Mouse (Mus musculus) cerebellum, postnatal 10 days (tissue): ENCODE data around the gene Tpcn2.

Experiments
- DNase-seq, 2 experiments: peaks; one replicate each; pipeline ENCODE4 v3.0.0; 2021; ENCODE audit warnings: mixed read lengths in 2 of 2

Gene Tpcn2

GRCm38 (mm10) chr7:145197042-145197441 is 86.8 kb downstream of the Tpcn2 start:
- peak; percentile 50 to 72 for DNase-seq

- peak; percentile 49 to 54 for DNase-seq
Measured at GRCm38 (mm10) chr7:145196340-145196739, 87.5 kb downstream of the Tpcn2 start.

- DNase-seq, result peak; percentile 62 to 64
Measured at GRCm38 (mm10) chr7:145195186-145195927, 88.5 kb downstream of the Tpcn2 start.

GRCm38 (mm10) chr7:145194455-145195161 is 89.2 kb downstream of the Tpcn2 start:
- DNase-seq, result peak; percentile 93 to 94

DNA sequence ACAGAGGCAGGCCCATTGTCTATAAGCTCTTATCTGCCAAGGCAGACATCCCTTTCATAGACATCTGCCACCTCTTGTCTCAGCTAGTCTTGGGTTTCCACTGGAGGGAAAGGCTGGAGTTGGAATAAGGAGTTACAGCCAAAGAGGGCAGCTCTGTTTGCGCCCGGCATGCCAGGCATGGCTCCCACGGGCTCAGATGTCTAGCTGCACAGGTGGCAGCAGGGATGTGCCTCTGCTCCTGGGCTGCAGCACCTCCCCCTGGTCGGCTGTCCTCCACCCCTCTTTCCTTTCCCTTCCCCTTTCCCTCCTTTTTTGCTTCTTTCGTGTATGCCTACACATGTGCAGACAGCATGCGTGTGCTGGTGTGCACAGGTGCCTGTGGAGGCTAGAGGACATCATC is 91.0 kb downstream of the Tpcn2 start:
- peak; percentile 37 to 56 for DNase-seq

GRCm38 (mm10) chr7:145190520-145190919 is 93.3 kb downstream of the Tpcn2 start:
- DNase-seq, result no peak

GRCm38 (mm10) chr7:145189342-145189741 is 94.5 kb downstream of the Tpcn2 start:
- DNase-seq, result no peak

GRCm38 (mm10) chr7:145187802-145188201 is 96.0 kb downstream of the Tpcn2 start:
- DNase-seq, result no peak

- DNase-seq, result peak; percentile 80 to 85
Measured at GRCm38 (mm10) chr7:145182388-145182787, 101.4 kb downstream of the Tpcn2 start.

- DNase-seq, result peak; percentile 85 to 88
Measured at GRCm38 (mm10) chr7:145181376-145182034, 102.3 kb downstream of the Tpcn2 start.

- DNase-seq, result no peak
Measured at GRCm38 (mm10) chr7:145179691-145180091, 104.1 kb downstream of the Tpcn2 start.

GRCm38 (mm10) chr7:145176750-145177589 is 106.8 kb downstream of the Tpcn2 start:
- no peak for DNase-seq

DNA sequence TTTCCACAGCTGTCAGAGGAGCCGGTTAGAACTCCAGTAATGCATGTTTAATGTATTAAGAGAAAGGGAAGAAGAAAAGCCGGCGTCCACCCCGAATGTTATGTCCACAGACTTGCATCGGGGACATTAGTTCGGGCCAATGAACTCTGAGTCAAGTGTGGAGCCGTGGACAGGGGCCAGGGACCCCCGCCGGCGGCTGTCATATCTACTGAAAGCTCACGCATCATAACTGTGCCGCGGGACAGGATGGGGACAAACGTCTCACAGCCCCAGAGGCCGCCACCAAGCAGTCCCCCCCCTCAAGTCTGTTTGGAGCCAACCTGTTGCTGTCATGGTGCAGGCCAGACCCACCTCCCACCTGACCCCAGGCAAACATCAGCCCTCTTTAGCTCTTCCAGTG is 110.2 kb downstream of the Tpcn2 start:
- peak; percentile 90 to 93 for DNase-seq

GRCm38 (mm10) chr7:145173116-145173515 is 110.7 kb downstream of the Tpcn2 start:
- peak; percentile 42 to 61 for DNase-seq

- DNase-seq, result peak; percentile 84 to 94
Measured at GRCm38 (mm10) chr7:145169703-145170102, 114.1 kb downstream of the Tpcn2 start.

DNA sequence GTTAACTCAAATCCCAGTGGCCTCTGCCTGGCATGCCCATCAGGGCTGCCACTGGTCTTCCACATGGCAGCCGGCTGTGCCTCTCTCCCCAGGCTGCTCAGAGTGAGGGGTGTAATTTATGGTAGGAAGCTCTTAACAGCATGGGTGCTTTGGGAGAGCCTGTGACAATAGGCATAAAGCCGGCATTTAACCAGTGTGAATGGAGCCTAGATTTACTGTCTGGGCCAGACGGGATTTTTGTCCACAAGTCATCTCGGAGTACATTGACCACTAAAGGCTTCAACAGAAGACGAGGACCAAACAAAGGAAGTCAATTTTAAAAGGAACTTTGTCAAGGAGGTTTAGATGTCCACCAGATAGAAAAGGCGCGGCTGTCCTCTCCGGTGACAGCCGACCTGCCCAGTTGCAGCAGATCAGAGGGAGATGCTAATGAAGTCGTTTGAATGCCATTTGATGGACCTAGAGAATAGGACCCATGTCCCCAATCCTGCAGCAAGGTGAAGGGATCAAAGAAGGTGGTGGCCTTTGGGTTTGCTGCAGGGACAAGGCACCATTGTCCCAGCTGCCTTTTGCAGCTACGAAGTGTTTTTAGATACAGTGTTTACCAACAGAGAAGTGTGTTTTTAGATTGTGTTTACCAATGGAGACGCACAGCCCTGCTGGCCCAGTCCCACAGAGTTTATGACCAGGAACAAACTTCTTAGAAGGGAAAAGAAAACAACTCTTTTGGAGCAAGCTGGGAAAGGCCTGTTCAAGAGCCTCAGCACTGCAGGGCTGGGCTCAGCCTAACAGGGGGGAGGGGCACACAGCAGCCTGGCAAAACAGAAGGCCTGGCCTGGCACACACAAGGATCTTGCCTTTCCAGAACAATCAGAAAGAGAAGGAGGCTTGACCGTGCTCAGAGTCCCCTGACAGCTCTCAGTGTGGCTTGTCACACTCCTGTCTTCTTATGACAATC is 124.2 kb downstream of the Tpcn2 start:
- peak; percentile 75 to 83 for DNase-seq

DNA sequence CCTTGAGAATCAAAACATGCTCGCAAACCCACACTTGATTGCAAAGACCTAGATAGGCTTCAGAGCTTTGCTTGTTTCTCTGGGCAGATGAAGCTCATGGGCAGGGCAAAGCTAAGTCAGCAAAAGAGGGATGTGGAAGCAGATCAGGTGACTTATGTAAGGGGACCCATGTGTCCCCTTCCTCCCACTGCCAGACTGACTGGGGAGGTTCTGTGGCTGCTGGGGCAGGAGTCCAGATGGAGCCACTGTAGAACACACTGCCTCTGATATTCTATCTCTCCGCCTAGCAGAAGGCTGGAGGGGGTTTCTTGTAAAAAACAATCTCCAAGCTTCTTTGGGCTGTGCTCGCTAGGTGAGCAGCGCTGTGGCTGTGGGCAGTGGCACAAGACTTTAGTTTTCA is 128.1 kb downstream of the Tpcn2 start:
- no peak for DNase-seq

- no peak for DNase-seq
Measured at GRCm38 (mm10) chr7:145154066-145154465, 129.7 kb downstream of the Tpcn2 start.

DNA sequence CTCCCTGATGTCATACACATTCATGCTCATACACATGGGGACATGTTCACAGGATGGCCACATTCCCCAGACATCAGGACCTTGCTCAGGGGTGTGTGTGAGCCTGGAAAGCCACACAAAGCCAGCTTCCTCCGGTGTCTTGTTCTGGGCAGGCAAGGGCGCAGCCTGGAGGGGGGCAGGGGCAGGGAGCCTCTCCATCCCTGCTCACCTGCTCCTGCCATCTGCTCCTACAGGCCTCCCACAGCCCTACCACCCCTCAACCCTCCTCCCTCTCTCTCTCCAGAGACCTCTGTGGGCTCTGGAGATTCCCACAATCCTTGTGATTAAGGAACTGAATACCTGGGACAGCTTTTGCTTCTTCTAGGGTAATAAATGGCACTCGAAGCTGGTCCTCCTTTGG is 132.0 kb downstream of the Tpcn2 start:
- DNase-seq, result no peak

DNA sequence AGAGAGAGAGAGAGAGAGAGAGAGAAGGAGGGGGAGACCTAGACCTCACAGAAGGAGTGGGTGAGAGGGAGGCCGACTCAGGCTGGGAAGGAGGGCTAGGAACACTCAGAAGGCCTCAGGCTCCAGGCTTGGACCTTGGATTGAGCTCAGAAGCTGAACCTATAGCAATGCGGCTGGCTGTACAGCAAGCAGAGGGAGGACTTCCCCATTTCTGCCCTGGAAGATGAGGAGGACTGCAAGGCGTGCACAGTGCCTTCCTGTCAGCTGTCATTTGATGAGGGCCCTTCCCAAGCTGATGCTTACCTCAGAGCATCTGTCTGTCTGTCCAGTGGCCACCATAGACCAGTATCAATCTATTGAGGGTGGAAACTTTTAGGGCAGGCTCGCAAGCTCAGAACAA is 134.9 kb downstream of the Tpcn2 start:
- no peak for DNase-seq

DNA sequence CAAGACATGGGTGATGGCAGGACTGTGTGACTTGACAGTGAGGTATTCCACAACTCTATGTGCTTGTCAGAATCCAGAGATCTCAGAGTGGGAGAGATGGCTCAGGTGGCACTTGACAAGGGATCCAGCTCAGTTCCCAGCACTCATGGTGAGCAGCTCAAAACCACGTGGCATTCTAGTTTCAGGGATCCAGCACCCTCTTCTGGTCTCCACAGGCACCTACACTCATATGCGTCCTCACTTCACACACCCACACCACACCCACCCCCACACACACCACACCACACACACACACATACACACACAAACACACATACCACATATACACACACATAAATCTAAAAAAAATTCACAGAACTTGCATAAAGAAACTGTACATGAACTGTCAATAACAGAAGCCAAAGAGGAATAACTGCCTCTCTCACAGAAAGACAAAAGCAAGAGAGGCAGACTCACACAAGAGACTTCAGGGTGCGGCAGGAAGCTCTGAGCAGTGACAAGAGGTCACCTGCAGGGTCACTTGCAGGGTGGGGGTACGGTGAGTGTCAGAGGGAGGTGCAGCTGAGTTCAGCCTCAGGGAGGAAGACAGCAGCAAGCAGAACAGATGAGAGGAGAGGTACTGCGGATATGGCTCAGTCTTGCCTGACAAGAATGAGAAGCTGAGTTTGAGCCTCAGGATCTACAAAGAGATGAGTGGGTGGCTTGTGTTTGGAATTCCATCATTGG is 135.7 kb downstream of the Tpcn2 start:
- DNase-seq, result no peak
